Mouse (Mus musculus) heart, postnatal 10 days (tissue): ENCODE data around the gene Pla2g10. TPM values are rescaled to one million over a fixed set of nuclear protein-coding genes. Genes with fewer than 3 reads are reported as not detected.

Source experiments
- total RNA-seq, 2 experiments: library from RNA; stranded (reverse); gene quantifications; 2 replicates each; pipeline ENCODE4 v1.2.3; 2021

Pla2g10 gene
- total RNA-seq, 2 experiments from 2014 or later = not detected

Other genes with a start within 250 kb of the Pla2g10 start
- gene Parn, start 62.8 kb downstream of the Pla2g10 start, total RNA-seq = 10 to 100 TPM; 18.1 to 18.4 TPM
- gene Bfar, start 59.1 kb downstream of the Pla2g10 start, total RNA-seq = 10 to 100 TPM; 41.2 to 44.2 TPM
- 1 to 10 TPM; 2.7 to 2.8 TPM for gene 3110001I22Rik, start 59.1 kb downstream of the Pla2g10 start, total RNA-seq
- 10 to 100 TPM; 42.5 to 47.6 TPM for gene Rrn3, start 49.7 kb upstream of the Pla2g10 start, total RNA-seq
- gene Ntan1, start 87.9 kb upstream of the Pla2g10 start, total RNA-seq = 10 to 100 TPM; 66.2 to 66.5 TPM
- gene Pdxdc1, start 172.1 kb upstream of the Pla2g10 start, total RNA-seq = 10 to 100 TPM; 78.5 to 80.1 TPM
- gene Mpv17l, start 172.2 kb upstream of the Pla2g10 start, total RNA-seq = 1 to 10 TPM in 1 of 2 experiments, under 1 TPM in 1; 0.74 to 1.3 TPM